Mouse (Mus musculus) embryo, embryonic 9.5 days (tissue): ENCODE results near the gene Cxcr2.

Experiments used
- DNase-seq: peaks from one replicate; pipeline ENCODE4 v3.0.0-alpha.2; 2017; ENCODE audit errors: extremely low spot score

The Cxcr2 gene

DNA sequence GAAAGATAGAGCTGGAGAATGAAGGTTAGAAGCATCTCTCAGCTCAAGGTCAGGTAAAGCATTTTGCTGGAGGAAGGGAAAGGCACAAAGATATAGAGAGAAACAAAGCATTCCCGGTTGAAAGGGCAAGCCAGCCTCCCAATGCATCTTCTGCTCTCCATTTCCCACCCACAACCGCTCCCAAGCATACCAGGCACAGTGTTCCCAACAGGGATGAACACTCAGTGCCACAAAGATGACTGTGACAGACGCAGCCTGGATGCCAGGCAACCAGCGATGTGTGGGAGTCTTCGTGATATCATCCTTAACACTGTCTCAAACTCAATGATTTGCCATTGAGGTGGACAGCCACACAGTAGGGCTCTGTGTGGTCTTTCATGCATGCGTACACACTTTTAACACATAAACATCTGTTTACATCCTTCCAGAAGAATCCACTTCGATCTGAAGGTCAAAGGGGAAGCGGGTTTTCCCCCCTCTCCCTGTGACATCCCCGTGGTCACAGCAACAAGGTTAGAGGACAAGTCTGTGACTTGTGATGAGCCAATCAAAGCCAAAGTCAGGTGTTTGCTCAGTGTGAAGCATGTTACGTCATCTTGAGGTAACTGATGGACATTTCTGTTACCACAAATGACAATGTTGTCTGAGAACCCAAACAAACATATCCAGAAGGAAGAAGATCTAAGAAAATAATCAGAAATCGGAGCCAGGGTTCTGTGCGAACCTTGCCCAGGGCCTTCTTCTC lies 44.1 kb downstream of the Cxcr2 start:
- DNase-seq, result no peak

DNA sequence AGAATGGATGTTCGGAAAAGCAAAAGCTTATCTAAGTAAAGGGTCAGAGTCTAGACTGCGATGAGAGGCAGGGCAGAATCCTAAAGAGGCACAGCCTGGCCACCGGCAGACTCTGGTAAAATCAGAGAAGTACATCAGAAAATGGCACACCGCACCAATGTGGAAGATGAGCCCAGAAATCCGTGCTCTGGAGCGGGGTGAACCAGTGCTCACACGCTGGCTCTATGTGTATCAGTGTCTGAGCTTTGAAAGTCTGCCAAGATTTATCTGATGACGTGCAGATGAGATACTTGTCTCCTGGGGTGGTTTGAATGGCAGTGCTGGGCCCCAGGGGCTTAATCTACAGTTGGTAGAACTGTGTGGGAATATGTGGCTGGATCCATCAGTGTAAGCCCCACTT lies 45.3 kb downstream of the Cxcr2 start:
- no peak for DNase-seq

- no peak for DNase-seq
These were observed 47.5 kb downstream of the Cxcr2 start for GRCm38 (mm10) chr1:74201048-74201844.

DNA sequence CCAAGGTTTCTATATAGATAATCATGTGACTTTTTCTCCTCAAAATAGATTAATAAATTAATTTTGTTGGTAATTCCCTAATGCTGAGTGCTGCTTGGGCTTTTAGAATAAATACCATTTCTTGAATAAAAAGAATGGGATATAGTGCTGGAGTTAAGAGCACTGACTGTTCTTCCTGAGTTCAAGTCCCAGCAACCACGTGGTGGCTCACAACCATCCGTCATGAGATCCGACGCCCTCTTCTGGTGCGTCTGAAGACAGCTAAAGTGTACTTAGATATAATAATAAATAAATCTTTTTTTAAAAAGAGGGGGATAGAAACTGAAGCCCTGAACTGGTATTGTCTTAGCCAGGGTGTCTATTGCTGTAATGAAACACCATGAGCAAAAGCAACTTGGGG lies 49.7 kb downstream of the Cxcr2 start:
- no peak for DNase-seq

DNA sequence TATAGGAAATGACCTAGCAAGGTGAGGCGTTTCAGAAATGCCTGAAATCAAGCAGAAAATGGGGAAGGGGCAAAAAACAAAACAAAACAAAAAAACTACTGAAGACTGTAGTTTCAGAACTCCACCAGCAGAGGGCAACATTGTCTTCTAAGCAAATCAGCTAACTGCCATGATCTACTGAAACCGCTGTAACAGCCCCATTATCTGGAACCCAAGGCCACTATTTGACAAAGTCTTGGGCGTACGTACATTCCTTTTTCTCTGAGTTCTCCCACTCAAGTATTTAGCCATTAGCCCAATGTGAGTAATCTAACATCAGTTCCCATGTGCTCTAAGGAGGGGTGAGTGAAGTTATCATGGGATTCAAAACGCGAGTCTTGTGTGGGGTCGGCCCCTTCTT lies 52.1 kb downstream of the Cxcr2 start:
- DNase-seq, result peak; percentile 35

GRCm38 (mm10) chr1:74206642-74207041 lies 52.9 kb downstream of the Cxcr2 start:
- no peak for DNase-seq

GRCm38 (mm10) chr1:74207906-74208305 lies 54.1 kb downstream of the Cxcr2 start:
- no peak for DNase-seq

DNA sequence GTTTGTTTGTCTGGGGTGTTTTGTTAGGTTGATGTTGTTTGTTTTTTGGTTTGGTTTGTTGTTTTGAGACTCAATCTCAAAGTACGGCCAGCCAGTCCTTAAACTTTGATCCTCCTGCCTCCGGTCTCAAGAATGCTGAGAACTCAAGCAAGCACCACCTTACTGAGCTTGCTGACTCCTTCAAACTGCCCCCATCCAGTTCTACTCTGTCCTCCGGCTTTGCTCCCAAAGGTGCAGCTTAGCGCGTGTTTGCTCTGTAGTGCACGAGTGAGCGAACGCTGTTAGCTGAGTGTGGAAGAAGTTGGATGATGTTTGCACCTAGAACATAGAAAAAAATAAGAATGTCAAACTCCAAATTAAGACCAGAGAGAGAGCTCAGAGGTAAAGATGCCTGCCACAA lies 55.2 kb downstream of the Cxcr2 start:
- DNase-seq, result no peak
